Mouse (Mus musculus) testis, adult 2 months (tissue): ENCODE results near the gene Cldn22. TPM values are rescaled to one million over a fixed set of nuclear protein-coding genes. Genes with fewer than 3 reads are reported as not detected.

ENCODE experiments used
- H3K27ac ChIP-seq: fragments of 200-500 bp; 2 replicates; pipeline ENCODE4 v1.5.1; 2012; ENCODE audit warnings: low read depth, low read length; ENCODE audit not compliant: control insufficient read depth, insufficient read depth
- H3K27me3 ChIP-seq: fragments of 200-500 bp; 2 replicates; pipeline ENCODE4 v1.6.1; 2012; ENCODE audit warnings: mild to moderate bottlenecking, low read length, moderate library complexity; ENCODE audit not compliant: control insufficient read depth, insufficient read depth
- H3K36me3 ChIP-seq: fragments of 200-500 bp; 2 replicates; pipeline ENCODE4 v1.6.1; 2012; ENCODE audit warnings: mild to moderate bottlenecking, low read length; ENCODE audit not compliant: control insufficient read depth, insufficient read depth
- H3K4me1 ChIP-seq: fragments of 200-500 bp; 2 replicates; pipeline ENCODE4 v1.6.1; 2012; ENCODE audit warnings: low read length; ENCODE audit not compliant: control insufficient read depth, insufficient read depth
- H3K4me3 ChIP-seq: fragments of 200-500 bp; 2 replicates; pipeline ENCODE4 v1.5.1; 2012; ENCODE audit warnings: low read depth, mild to moderate bottlenecking, low read length, moderate library complexity, mixed read lengths; ENCODE audit not compliant: control insufficient read depth
- CTCF ChIP-seq: fragments of 200-500 bp; IDR thresholded peaks from 2 replicates; pipeline ENCODE4 v1.5.1; 2012; ENCODE audit warnings: low read depth, mild to moderate bottlenecking, inconsistent platforms, low read length, moderate library complexity; ENCODE audit not compliant: control insufficient read depth, insufficient read depth, insufficient replicate concordance
- POLR2A ChIP-seq: fragments of 200-500 bp; IDR thresholded peaks from 2 replicates; pipeline ENCODE4 v1.6.1; 2012; ENCODE audit warnings: low read depth, mild to moderate bottlenecking, inconsistent platforms, low read length, moderate library complexity; ENCODE audit not compliant: control insufficient read depth
- polyA plus RNA-seq: library from polyadenylated mRNA; depleted of rRNA; stranded (reverse); fragments of >200 nt; gene quantifications from 2 replicates; pipeline ENCODE4 v1.2.3, GENCODE M21; 2012; rRNA removed

Cldn22 gene
- polyA plus RNA-seq: 0.16 and 0.35 TPM in 2 replicates

- no peaks in the 10 kb centered on the region; the same call in 1 of the 2 replicates for H3K36me3 ChIP-seq
- H3K27ac ChIP-seq: peak within 1 kb of the TSS; percentile 43; the same call in 1 of the 2 replicates
These were observed at the start of gene Cldn22 for GRCm38 (mm10) chr8:47824182-47824581. Gene Cldn22 (plus strand): TSS chr8:47824482.

GRCm38 (mm10) chr8:47777415-47777814 lies 46.9 kb upstream of the Cldn22 start:
- no peak overlapping the region for H3K27ac ChIP-seq
- H3K36me3 ChIP-seq: no peaks in the 10 kb centered on the region
- H3K27me3 ChIP-seq: no peaks in the 10 kb centered on the region
- no peak overlapping the region for H3K4me3 ChIP-seq
- H3K4me1 ChIP-seq: peaks cover 10% of the 10 kb centered on the region
- TF ChIP-seq POLR2A (no peak), CTCF (no peak)

More at GRCm38 (mm10) chr8:47824182-47824581, at the start of gene Cldn22:
- TF ChIP-seq POLR2A: no peak
- no peak for TF ChIP-seq CTCF
- no peaks in the 10 kb centered on the region for H3K4me1 ChIP-seq
- H3K4me3 ChIP-seq: no peak within 1 kb of the TSS
- no peaks in the 10 kb centered on the region for H3K27me3 ChIP-seq

GRCm38 (mm10) chr8:47779589-47779988 lies 44.7 kb upstream of the Cldn22 start:
- Histone ChIP-seq H3K36me3 (no peaks in the 10 kb centered on the region), H3K27ac (no peak overlapping the region), H3K4me3 (no peak overlapping the region), H3K27me3 (no peaks in the 10 kb centered on the region), H3K4me1 (peaks cover 10% of the 10 kb centered on the region)
- TF ChIP-seq POLR2A: no peak
- TF ChIP-seq CTCF: no peak

GRCm38 (mm10) chr8:47781881-47782280 lies 42.4 kb upstream of the Cldn22 start:
- H3K36me3 ChIP-seq: no peaks in the 10 kb centered on the region
- H3K4me3 ChIP-seq: no peak overlapping the region
- TF ChIP-seq CTCF: no peak
- no peak for TF ChIP-seq POLR2A
- H3K27ac ChIP-seq: no peak overlapping the region
- H3K27me3 ChIP-seq: no peaks in the 10 kb centered on the region
- H3K4me1 ChIP-seq: peaks cover 19% of the 10 kb centered on the region

- no peak overlapping the region for H3K27ac ChIP-seq
- no peaks in the 10 kb centered on the region for H3K27me3 ChIP-seq
- H3K4me1 ChIP-seq: peaks cover 14% of the 10 kb centered on the region
- TF ChIP-seq POLR2A (no peak), CTCF (no peak)
- no peaks in the 10 kb centered on the region for H3K36me3 ChIP-seq
- no peak overlapping the region for H3K4me3 ChIP-seq
These were observed 40.7 kb upstream of the Cldn22 start for GRCm38 (mm10) chr8:47783544-47783943.

GRCm38 (mm10) chr8:47783944-47784343 lies 40.3 kb upstream of the Cldn22 start:
- peak overlapping the region; percentile 45 for H3K27ac ChIP-seq
- TF ChIP-seq CTCF: no peak
- no peak for TF ChIP-seq POLR2A
- no peak overlapping the region for H3K4me3 ChIP-seq
- H3K4me1 ChIP-seq: peaks cover 10% of the 10 kb centered on the region
- no peaks in the 10 kb centered on the region for H3K27me3 ChIP-seq
- no peaks in the 10 kb centered on the region for H3K36me3 ChIP-seq

GRCm38 (mm10) chr8:47784436-47784835 lies 39.8 kb upstream of the Cldn22 start:
- TF ChIP-seq POLR2A (no peak), CTCF (no peak)

GRCm38 (mm10) chr8:47786323-47786722 lies 38.0 kb upstream of the Cldn22 start:
- TF ChIP-seq POLR2A: no peak
- TF ChIP-seq CTCF: no peak
- H3K4me1 ChIP-seq: peaks cover 11% of the 10 kb centered on the region
- peak overlapping the region; percentile 16; the same call in 1 of the 2 replicates for H3K27ac ChIP-seq
- H3K27me3 ChIP-seq: no peaks in the 10 kb centered on the region
- H3K4me3 ChIP-seq: no peak overlapping the region; the same call in 1 of the 2 replicates
- no peaks in the 10 kb centered on the region for H3K36me3 ChIP-seq

More at GRCm38 (mm10) chr8:47784436-47784835, 39.8 kb upstream of the Cldn22 start:
- no peak overlapping the region for H3K4me3 ChIP-seq
- H3K27me3 ChIP-seq: no peaks in the 10 kb centered on the region
- no peaks in the 10 kb centered on the region for H3K36me3 ChIP-seq
- H3K27ac ChIP-seq: peak overlapping the region; percentile 45
- H3K4me1 ChIP-seq: peaks cover 11% of the 10 kb centered on the region
